Mouse (Mus musculus) midbrain, postnatal 0 days (tissue): Measurements from ENCODE around the gene Fhl2. TPM values are rescaled to one million over a fixed set of nuclear protein-coding genes. Genes with fewer than 3 reads are reported as not detected.

ENCODE experiments used
- ATAC-seq: fragments of 200-750 bp; cut with Nextera tagmentation; 2 replicates; pipeline ENCODE4 v1.8.0; 2017; ENCODE audit warnings: moderate number of reproducible peaks, mild to moderate bottlenecking, moderate TSS enrichment, moderate library complexity; ENCODE audit not compliant: low FRiP score
- DNase-seq: peaks from one replicate; pipeline ENCODE4 v3.0.0-alpha.2; 2015; ENCODE audit warnings: low spot score
- H3K27ac ChIP-seq: fragments of 300-500 bp; sonication (generic); 2 replicates; pipeline ENCODE4 v1.5.1; 2014; ENCODE audit warnings: low read depth, mild to moderate bottlenecking, low read length, mixed read lengths
- H3K27me3 ChIP-seq: fragments of 300-500 bp; sonication (generic); 2 replicates; pipeline ENCODE4 v1.6.1; 2014; ENCODE audit warnings: low read length, control low read depth, mixed read lengths; ENCODE audit not compliant: insufficient read depth
- H3K36me3 ChIP-seq: fragments of 300-500 bp; sonication (generic); 2 replicates; pipeline ENCODE4 v1.6.1; 2014; ENCODE audit warnings: low read length, control low read depth, mixed read lengths; ENCODE audit not compliant: insufficient read depth
- H3K4me1 ChIP-seq: fragments of 300-500 bp; sonication (generic); 2 replicates; pipeline ENCODE4 v1.6.1; 2014; ENCODE audit warnings: mild to moderate bottlenecking, control low read depth, antibody characterized with exemption, low read length, mixed read lengths; ENCODE audit not compliant: insufficient read depth
- H3K4me2 ChIP-seq: fragments of 300-500 bp; sonication (generic); 2 replicates; pipeline ENCODE4 v1.6.1; 2014; ENCODE audit warnings: low read depth, mild to moderate bottlenecking, low read length, mixed read lengths; ENCODE audit not compliant: poor library complexity, severe bottlenecking
- H3K4me3 ChIP-seq: fragments of 300-500 bp; sonication (generic); 2 replicates; pipeline ENCODE4 v1.5.1; 2014; ENCODE audit warnings: low read depth, mild to moderate bottlenecking, low read length, moderate library complexity
- H3K9ac ChIP-seq: fragments of 300-500 bp; sonication (generic); replicated peaks from 2 replicates; pipeline ENCODE4 v1.6.1; 2014; ENCODE audit warnings: mild to moderate bottlenecking, low read length, moderate library complexity, mixed read lengths; ENCODE audit not compliant: poor library complexity, severe bottlenecking
- H3K9me3 ChIP-seq: fragments of 300-500 bp; sonication (generic); 2 replicates; pipeline ENCODE4 v1.6.1; 2016; ENCODE audit warnings: low read length, control low read depth
- CTCF ChIP-seq: IDR thresholded peaks from 2 replicates; pipeline ENCODE4 v1.5.1; 2016; ENCODE audit warnings: antibody characterized with exemption, mild to moderate bottlenecking
- WGBS: fragments of 180-500 bp; shearing (Covaris S2); extraction: QIAGEN DNeasy Blood & Tissue Kit; methylation state at CpG from one replicate; pipeline ENCODE4 v1.1.7; 2014; 5-methylcytosine and 5-hydroxymethylcytosine counted together
- polyA plus RNA-seq: library from polyadenylated mRNA; unstranded; fragments of >200 nt; fragmentation: Nextera tagmentation; extraction: Ambion mirVana; gene quantifications from 2 replicates; pipeline ENCODE4 v1.2.1, GENCODE M21; 2015
- total RNA-seq: library from RNA; depleted of rRNA; stranded (reverse); fragments of >200 nt; gene quantifications from 2 replicates; pipeline ENCODE4 v1.2.3, GENCODE M21; 2014

The Fhl2 gene
- total and polyA plus RNA-seq, 2 experiments from 2014 or later: 26.4 to 29.4 TPM

DNA sequence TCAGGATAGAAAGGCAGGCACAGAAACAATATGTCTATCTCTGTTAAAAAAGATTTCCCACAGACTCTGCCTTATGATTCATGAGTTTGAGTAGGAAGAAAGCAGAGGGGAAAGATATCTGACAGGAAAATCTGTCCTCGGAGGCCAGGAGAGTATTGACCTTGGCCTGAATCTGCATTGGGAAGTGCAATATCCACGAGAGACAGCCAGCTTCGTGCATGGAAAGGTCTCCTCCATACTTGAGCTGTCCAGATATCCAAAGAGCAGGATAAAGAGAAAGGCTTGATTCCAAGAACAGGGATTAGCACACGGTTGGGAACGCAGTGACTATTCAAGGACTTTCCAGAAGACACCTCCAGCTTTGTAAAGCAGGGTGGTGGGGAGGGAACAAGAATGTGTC is 43.2 kb downstream of the Fhl2 start:
- Histone ChIP-seq H3K36me3 (peaks cover 6% of the 10 kb centered on the region; the same call in 1 of the 2 replicates), H3K4me2 (no peak overlapping the region), H3K27me3 (no peaks in the 10 kb centered on the region), H3K9me3 (no peaks in the 10 kb centered on the region), H3K4me3 (no peak overlapping the region), H3K9ac (no peak overlapping the region), H3K27ac (no peak overlapping the region), H3K4me1 (no peaks in the 10 kb centered on the region)
- 58% methylated on average over 5 of the region's 5 CpGs for WGBS
- ATAC-seq: no peak
- no peak for TF ChIP-seq CTCF
- DNase-seq: no peak

DNA sequence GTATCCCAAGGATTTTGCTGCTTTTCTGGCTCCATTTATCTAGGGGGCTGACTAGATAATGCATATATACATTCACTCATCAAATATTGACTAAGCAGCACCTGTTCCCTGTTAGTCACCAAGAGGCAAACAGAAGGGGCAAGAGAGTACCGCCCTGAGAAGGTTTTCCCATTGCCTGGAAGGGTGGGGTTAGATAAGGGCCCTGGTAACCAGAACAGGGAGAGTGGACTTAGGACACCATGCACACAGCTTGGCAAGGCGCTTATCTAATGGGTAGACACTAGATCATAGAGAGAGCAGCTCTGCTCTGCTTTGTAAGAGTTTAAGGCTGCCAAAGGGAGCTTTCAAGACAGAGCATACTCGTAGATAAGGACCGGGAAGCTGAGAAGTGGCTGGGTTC is 44.2 kb downstream of the Fhl2 start:
- H3K27me3 ChIP-seq: no peaks in the 10 kb centered on the region
- H3K9me3 ChIP-seq: no peaks in the 10 kb centered on the region
- H3K9ac ChIP-seq: no peak overlapping the region
- no peak for TF ChIP-seq CTCF
- H3K4me2 ChIP-seq: no peak overlapping the region
- 89% methylated on average over 4 of the region's 4 CpGs for WGBS
- DNase-seq (no peak), ATAC-seq (no peak)
- H3K4me1 ChIP-seq: no peaks in the 10 kb centered on the region
- peaks cover 6% of the 10 kb centered on the region; the same call in 1 of the 2 replicates for H3K36me3 ChIP-seq
- H3K4me3 ChIP-seq: no peak overlapping the region
- H3K27ac ChIP-seq: no peak overlapping the region

DNA sequence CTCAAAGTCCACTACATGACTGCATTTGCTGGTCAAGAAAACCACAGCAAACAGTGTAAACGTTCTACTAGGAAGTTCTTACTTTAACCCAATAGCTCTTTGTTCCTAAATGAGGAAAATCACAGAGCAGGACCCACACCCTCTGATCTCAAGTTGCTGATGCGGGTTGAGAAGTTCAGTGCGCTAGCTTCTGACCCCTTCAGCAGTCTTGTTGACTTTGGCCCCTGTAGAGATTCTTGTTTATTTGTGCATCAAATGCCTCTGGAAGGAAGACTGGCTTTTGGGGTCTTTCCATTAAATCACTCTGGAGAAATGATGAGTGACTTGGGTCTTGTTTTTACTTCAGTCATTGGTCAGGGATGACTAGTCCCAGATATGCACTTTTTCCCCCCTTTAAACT is 46.6 kb downstream of the Fhl2 start:
- H3K36me3 ChIP-seq: peaks cover 6% of the 10 kb centered on the region; the same call in 1 of the 2 replicates
- H3K4me1 ChIP-seq: no peaks in the 10 kb centered on the region
- WGBS: 74% methylated on average over 3 of the region's 3 CpGs
- no peak overlapping the region for H3K9ac ChIP-seq
- DNase-seq (no peak), ATAC-seq (no peak)
- no peak for TF ChIP-seq CTCF
- no peak overlapping the region for H3K4me2 ChIP-seq
- H3K27me3 ChIP-seq: no peaks in the 10 kb centered on the region
- no peak overlapping the region for H3K4me3 ChIP-seq
- H3K9me3 ChIP-seq: no peaks in the 10 kb centered on the region
- no peak overlapping the region for H3K27ac ChIP-seq

DNA sequence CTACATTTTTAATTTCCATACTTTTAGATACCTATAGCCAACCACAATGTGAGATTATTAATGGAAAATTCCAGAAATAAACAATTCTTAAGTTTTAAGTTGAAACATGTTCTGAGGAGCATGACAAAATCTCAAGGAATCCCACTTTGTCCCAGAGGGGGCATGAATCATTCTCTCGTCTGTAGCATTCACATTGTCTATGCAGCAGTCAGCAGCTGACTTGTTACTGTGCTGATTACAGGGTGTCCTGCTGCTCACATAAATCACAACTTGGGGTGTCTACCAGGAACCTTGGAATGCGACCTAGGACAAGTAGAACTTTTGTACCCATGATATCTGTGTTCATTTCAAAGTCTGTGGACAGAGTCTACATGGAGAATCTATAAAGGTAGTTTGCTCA is 49.3 kb downstream of the Fhl2 start:
- WGBS: 76% methylated on average over 2 of the region's 2 CpGs
- no peak for ATAC-seq
- H3K36me3 ChIP-seq: peaks cover 6% of the 10 kb centered on the region; the same call in 1 of the 2 replicates
- no peak overlapping the region for H3K4me2 ChIP-seq
- H3K9ac ChIP-seq: no peak overlapping the region
- H3K27ac ChIP-seq: no peak overlapping the region
- no peak overlapping the region for H3K4me3 ChIP-seq
- no peaks in the 10 kb centered on the region for H3K9me3 ChIP-seq
- no peak for TF ChIP-seq CTCF
- no peaks in the 10 kb centered on the region for H3K4me1 ChIP-seq
- no peaks in the 10 kb centered on the region for H3K27me3 ChIP-seq
- DNase-seq: no peak

DNA sequence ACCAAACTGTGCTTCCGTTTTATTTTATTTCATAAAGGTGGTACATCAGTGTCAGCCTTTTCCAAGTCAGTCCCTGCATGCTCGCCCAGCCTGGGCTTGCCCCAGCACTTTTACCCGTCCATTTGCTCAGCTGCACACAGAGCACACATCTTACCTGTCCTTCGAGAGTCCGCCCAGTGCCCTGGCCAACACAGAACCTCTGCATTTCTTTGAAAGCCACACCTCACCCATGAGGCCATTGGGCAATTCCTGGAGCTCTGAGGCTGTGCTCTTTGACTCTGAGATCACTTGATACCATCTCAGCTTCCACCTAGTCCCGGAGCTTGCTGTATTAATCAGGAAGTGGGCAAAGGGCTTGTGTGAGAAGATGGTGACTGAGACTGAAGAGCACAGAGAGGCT is 51.4 kb downstream of the Fhl2 start:
- WGBS: 87% methylated on average over 6 of the region's 6 CpGs

DNA sequence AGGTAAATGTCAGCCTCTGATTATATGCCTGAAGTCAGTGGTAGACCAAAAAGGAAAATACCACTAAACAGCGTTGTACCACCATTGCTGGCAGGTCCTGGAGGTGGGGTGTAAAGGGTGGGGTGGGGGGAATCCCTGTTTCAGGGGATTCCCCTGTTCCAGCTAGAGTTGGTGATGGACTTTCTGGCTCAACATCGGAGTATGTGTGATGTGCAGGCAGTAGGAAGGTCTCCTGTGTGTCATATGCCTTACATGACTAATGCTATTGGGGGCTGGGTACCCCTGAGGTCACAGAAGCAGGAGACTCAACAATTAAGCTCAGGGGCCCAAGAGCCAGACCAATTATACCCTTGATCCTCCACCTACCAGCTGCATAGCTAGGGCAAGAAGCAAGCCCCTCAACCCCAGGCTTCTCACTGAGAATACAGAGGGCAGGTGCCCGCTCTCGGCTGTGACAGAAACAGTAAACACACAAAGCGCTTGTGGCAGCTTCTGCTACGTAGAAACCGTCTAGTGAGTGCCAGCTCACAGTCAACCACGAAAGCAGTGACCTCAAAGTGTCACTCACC is 52.4 kb downstream of the Fhl2 start:
- no peaks in the 10 kb centered on the region for H3K4me1 ChIP-seq
- WGBS: 89% methylated on average over 8 of the region's 8 CpGs
- no peaks in the 10 kb centered on the region for H3K27me3 ChIP-seq
- ATAC-seq (no peak), DNase-seq (no peak)
- no peak overlapping the region for H3K4me2 ChIP-seq
- peaks cover 3% of the 10 kb centered on the region; the same call in 1 of the 2 replicates for H3K36me3 ChIP-seq
- no peaks in the 10 kb centered on the region for H3K9me3 ChIP-seq
- no peak overlapping the region for H3K4me3 ChIP-seq
- H3K27ac ChIP-seq: no peak overlapping the region
- H3K9ac ChIP-seq: no peak overlapping the region
- no peak for TF ChIP-seq CTCF

More for the DNA sequence above, 51.4 kb downstream of the Fhl2 start:
- Histone ChIP-seq H3K27me3 (no peaks in the 10 kb centered on the region), H3K4me1 (no peaks in the 10 kb centered on the region), H3K9me3 (no peaks in the 10 kb centered on the region), H3K36me3 (peaks cover 3% of the 10 kb centered on the region; the same call in 1 of the 2 replicates), H3K9ac (no peak overlapping the region), H3K27ac (no peak overlapping the region), H3K4me2 (no peak overlapping the region), H3K4me3 (no peak overlapping the region)
- TF ChIP-seq CTCF: no peak
- DNase-seq (no peak), ATAC-seq (no peak)
